Mouse (Mus musculus) cerebellum, postnatal 4 days (tissue): ENCODE data around the gene Cfap161.

Source experiments
- DNase-seq, 2 experiments: peaks; one replicate each; pipeline ENCODE4 v3.0.0; 2022; ENCODE audit warnings: low spot score in 2 of 2, mixed read lengths in 1 of 2

The Cfap161 gene

GRCm38 (mm10) chr7:83802007-83802406, 7.3 kb upstream of the Cfap161 start:
- DNase-seq, result no peak

GRCm38 (mm10) chr7:83801483-83801875, 6.8 kb upstream of the Cfap161 start:
- no peak for DNase-seq

- DNase-seq, result no peak
Measured at GRCm38 (mm10) chr7:83800561-83801482, 6.1 kb upstream of the Cfap161 start.

GRCm38 (mm10) chr7:83800071-83800470, 5.4 kb upstream of the Cfap161 start:
- no peak for DNase-seq

GRCm38 (mm10) chr7:83798004-83798403, 3.3 kb upstream of the Cfap161 start:
- DNase-seq, result no peak

- no peak for DNase-seq
Measured at GRCm38 (mm10) chr7:83796177-83796576, 1.5 kb upstream of the Cfap161 start.

- DNase-seq, result no peak
Measured at GRCm38 (mm10) chr7:83794006-83794683, 535 bp downstream of the Cfap161 start.

- DNase-seq, result no peak
Measured at GRCm38 (mm10) chr7:83780881-83781280, 13.8 kb downstream of the Cfap161 start.

- no peak for DNase-seq
Measured at GRCm38 (mm10) chr7:83780026-83780425, 14.7 kb downstream of the Cfap161 start.

- DNase-seq, result no peak
Measured at GRCm38 (mm10) chr7:83779028-83779427, 15.7 kb downstream of the Cfap161 start.

- DNase-seq, result no peak
Measured at GRCm38 (mm10) chr7:83778516-83778915, 16.2 kb downstream of the Cfap161 start.

- peak in 1 of 2 experiments; percentile 32 for DNase-seq
Measured at GRCm38 (mm10) chr7:83774721-83775120, 20.0 kb downstream of the Cfap161 start.

GRCm38 (mm10) chr7:83763674-83764073, 31.0 kb downstream of the Cfap161 start:
- no peak for DNase-seq

GRCm38 (mm10) chr7:83762336-83762735, 32.3 kb downstream of the Cfap161 start:
- no peak for DNase-seq

GRCm38 (mm10) chr7:83751055-83751454, 43.6 kb downstream of the Cfap161 start:
- DNase-seq, result no peak

GRCm38 (mm10) chr7:83748405-83748804, 46.3 kb downstream of the Cfap161 start:
- DNase-seq, result no peak

- no peak for DNase-seq
Measured at GRCm38 (mm10) chr7:83746107-83746687, 48.5 kb downstream of the Cfap161 start.

GRCm38 (mm10) chr7:83745413-83746106, 49.1 kb downstream of the Cfap161 start, which contains the start of gene Il16:
Gene Il16 (minus strand): TSS chr7:83745726.
- no peak for DNase-seq

GRCm38 (mm10) chr7:83745065-83745412, 49.6 kb downstream of the Cfap161 start:
- no peak for DNase-seq

GRCm38 (mm10) chr7:83744250-83744649, 50.4 kb downstream of the Cfap161 start:
- DNase-seq, result no peak

GRCm38 (mm10) chr7:83742690-83743089, 52.0 kb downstream of the Cfap161 start:
- DNase-seq, result no peak

GRCm38 (mm10) chr7:83742026-83742425, 52.7 kb downstream of the Cfap161 start:
- DNase-seq, result no peak
